Mouse (Mus musculus) gastrocnemius, adult 2 months (tissue): ENCODE results near the gene Fstl1. TPM values are rescaled to one million over a fixed set of nuclear protein-coding genes. Genes with fewer than 3 reads are reported as not detected.

Experiments used
- DNase-seq: peaks from one replicate; pipeline ENCODE4 v3.0.0; 2022
- H3K27ac ChIP-seq: fragments of 200-600 bp; 2 replicates; pipeline ENCODE4 v1.8.1; 2022; ENCODE audit warnings: mild to moderate bottlenecking
- H3K4me3 ChIP-seq: fragments of 200-600 bp; 2 replicates; pipeline ENCODE4 v1.8.1; 2022; ENCODE audit warnings: mild to moderate bottlenecking, moderate library complexity
- CTCF ChIP-seq: fragments of 200-600 bp; IDR thresholded peaks from 2 replicates; pipeline ENCODE4 v1.8.1; 2022; ENCODE audit warnings: antibody characterized with exemption, mild to moderate bottlenecking, moderate library complexity
- intact Hi-C: fragments of 180-260 bp; cut with DNase I; formaldehyde crosslinking; loops from one replicate; pipeline ENCODE4 v1.15.1; 2025
- total RNA-seq, 2 experiments: library from RNA; stranded (reverse); gene quantifications; 2 replicates each; pipeline ENCODE4 v1.2.3; 2021

Gene Fstl1
- total RNA-seq, 2 experiments from 2014 or later: 30.2 to 54.1 TPM

DNA sequence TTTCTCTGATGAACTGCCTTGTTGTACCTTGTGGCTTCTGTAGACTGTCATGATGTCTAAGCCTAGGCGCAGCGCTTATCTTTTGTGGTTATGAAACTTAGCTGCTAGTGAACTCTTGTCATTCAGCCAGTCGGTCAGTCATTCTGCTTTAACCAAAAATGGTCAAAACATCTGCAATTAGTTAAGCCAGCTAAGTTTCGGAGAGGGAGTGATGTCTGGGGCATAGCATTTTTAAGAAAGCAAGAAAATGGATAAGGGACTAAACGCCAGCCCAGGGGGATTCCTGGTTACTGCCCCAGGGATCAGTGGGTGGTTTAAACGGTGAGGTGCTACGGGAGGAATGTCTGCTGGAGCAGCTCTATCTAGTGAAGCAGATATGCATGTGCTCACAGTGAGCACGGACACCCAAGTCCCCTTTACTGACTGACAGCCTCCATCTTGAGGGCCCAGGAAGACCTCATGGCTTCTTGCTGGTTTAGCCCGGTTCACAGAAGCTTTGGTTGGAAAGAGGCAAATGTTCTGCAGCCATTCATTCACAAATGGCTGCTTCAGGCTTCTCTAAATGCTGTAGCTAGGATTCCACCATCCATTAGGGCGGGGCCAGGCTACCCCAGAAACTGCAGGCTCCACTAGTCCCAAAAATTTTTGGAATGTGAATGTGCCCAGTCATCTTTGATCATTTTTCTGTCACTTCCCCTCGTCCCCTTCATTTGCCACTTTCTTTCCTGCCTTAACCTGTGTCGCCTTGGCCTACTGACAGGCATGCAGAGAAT lies 13.5 kb downstream of the Fstl1 start:
- Histone ChIP-seq H3K27ac (peak overlapping the region; percentile 78), H3K4me3 (peak overlapping the region; percentile 33)
- intact Hi-C loops: no loop called here
- DNase-seq: no peak
- TF ChIP-seq CTCF: no peak

GRCm38 (mm10) chr16:37790781-37791175 lies 14.1 kb downstream of the Fstl1 start:
- intact Hi-C loops: no loop called here
- H3K4me3 ChIP-seq: peak overlapping the region; percentile 33
- DNase-seq: peak; percentile 40
- TF ChIP-seq CTCF: no peak
- peak overlapping the region; percentile 78 for H3K27ac ChIP-seq

DNA sequence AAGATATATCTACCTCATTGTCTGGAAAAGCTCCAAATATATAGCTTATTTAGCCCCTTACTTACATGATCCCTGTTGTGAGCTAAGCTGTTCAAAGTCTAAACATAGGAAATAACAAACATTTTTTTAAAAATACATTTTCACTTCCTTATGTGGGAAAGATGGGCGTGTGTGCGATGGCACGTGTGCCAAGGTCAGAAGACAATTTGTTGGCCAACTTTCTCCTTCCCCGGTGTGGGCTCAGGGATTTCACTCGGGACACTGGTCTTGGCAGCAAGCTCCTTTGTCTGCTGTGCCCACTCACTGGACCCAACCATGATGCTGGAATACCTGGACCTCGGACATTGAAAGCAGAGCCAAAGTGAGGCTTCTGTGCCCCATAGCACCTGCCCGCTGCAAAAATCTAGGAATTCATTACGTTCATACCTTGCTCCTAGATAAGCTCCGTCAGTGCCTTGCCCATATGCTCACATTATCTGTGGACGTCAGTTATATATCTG lies 19.0 kb downstream of the Fstl1 start:
- TF ChIP-seq CTCF: no peak
- DNase-seq: no peak
- intact Hi-C loops: no loop called here
- no peak overlapping the region for H3K4me3 ChIP-seq
- no peak overlapping the region for H3K27ac ChIP-seq

DNA sequence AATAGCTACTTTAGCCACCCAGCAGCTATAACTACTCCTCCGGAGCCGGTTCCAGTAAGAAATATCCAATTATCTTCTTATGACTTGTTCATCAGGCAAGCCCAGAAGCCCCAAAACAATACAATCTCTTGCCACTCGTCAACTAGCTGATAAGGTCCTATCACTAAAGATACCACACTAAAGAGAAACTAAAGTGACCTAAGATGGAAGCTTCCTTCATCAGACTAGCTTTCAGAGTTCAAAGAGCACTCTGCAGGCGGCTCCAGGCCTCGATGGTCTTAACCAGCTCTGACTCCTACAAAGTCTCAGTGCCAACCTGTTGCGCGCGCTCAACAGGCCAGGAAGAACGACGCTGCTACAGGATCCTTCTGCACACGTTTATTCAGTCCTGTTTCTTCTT lies 19.6 kb downstream of the Fstl1 start:
- intact Hi-C loops: no loop called here
- no peak overlapping the region for H3K27ac ChIP-seq
- TF ChIP-seq CTCF: no peak
- no peak for DNase-seq
- no peak overlapping the region for H3K4me3 ChIP-seq

DNA sequence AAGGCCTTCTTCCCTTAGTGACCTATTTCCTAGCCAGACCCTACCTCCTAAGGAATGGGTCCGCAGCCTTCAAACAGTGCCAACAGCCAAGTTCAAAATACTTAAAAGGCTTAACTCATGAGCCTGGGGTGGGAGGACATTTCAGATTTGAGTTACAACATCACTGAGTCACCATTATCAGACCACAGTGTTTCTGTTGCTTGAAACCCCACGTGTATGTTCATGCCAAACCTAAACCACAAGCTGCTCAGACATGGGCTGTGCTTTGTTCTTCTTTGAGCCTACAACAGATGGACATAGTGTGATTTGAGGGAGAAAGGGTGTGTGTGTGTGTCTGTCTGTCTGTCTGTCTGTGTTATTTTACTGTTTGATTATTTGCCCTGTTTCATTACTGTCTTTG lies 24.4 kb downstream of the Fstl1 start:
- intact Hi-C loops: no loop called here
- H3K27ac ChIP-seq: no peak overlapping the region; the same call in 1 of the 2 replicates
- TF ChIP-seq CTCF: no peak
- H3K4me3 ChIP-seq: no peak overlapping the region
- no peak for DNase-seq

DNA sequence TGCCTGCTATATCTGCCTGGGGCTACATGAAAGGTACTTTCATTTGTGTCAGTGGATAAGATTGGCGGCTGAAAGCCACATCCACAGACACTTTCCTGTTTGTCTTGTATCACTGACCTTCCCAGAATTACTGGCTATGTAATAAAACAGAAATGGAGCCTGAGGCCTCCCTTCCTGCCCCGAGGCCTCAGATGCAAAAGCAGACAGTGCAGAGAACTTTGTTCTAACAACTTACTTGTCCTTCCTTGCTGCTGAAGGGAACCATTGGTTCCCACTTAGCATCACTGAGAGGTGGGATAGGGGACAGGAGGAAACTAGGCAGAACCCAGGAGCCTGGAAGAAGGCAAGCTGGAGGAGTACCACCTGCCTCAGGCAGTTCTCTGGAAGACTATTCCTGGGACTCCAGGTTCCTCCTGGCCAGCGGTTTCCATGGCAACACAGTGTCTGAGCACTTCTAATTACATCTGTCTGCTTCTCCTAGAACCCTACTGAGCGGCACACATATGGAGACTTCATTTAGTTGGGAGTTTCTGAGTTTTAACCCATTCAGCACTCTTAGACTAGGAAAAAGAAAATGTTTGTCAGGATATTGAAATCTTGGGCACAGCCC lies 26.1 kb downstream of the Fstl1 start:
- no peak for TF ChIP-seq CTCF
- H3K27ac ChIP-seq: peak overlapping the region; percentile 31
- H3K4me3 ChIP-seq: no peak overlapping the region
- DNase-seq: no peak
- intact Hi-C loops: no loop called here

- intact Hi-C loops: no loop called here
- no peak overlapping the region for H3K4me3 ChIP-seq
- DNase-seq: no peak
- no peak overlapping the region for H3K27ac ChIP-seq
- no peak for TF ChIP-seq CTCF
Observed at GRCm38 (mm10) chr16:37803387-37803950, 26.8 kb downstream of the Fstl1 start.

DNA sequence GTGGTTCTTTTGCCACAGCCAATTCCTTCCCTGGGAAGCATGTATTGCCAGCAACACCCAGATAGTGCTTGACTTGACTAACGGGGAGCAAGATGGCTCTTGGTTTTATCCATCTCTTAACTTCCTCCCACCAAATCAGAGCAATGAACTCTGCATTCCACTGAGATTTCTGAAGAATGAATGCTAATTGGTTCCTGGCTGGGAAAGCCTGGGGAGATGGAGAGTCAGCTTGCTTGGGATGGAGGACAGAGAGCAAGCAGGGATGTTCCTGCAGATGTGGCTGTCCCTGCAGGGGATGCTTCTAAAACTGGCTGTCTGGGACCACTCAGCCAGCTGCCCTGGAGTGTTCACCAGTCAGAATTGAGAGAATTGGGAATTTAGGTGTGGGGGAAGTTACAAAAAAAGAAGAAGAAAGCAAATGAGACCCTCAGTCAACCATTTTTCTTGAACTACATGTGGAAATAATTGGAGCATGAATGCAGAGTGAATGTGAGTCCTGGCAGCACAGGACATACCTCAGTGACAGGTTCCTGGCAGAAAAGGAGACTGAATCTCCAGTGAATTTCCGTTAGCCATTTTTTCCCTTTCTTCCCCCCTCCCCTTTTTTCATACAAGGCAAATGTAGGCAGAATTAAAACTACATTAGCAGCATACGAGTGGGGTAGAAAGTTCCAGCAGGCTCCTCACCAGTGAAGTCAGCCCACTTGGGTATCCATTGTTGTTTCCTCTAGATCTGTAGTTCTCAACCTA lies 29.2 kb downstream of the Fstl1 start:
- no peak for TF ChIP-seq CTCF
- intact Hi-C loops: no loop called here
- no peak overlapping the region; the same call in 1 of the 2 replicates for H3K27ac ChIP-seq

GRCm38 (mm10) chr16:37807269-37807668 lies 30.6 kb downstream of the Fstl1 start:
- peak; percentile 72 for DNase-seq
- Histone ChIP-seq H3K4me3 (no peak overlapping the region), H3K27ac (peak overlapping the region; percentile 35; the same call in 1 of the 2 replicates)
- intact Hi-C loops: no loop called here
- no peak for TF ChIP-seq CTCF

More for the DNA sequence above, 29.2 kb downstream of the Fstl1 start:
- no peak for DNase-seq
- H3K4me3 ChIP-seq: no peak overlapping the region

DNA sequence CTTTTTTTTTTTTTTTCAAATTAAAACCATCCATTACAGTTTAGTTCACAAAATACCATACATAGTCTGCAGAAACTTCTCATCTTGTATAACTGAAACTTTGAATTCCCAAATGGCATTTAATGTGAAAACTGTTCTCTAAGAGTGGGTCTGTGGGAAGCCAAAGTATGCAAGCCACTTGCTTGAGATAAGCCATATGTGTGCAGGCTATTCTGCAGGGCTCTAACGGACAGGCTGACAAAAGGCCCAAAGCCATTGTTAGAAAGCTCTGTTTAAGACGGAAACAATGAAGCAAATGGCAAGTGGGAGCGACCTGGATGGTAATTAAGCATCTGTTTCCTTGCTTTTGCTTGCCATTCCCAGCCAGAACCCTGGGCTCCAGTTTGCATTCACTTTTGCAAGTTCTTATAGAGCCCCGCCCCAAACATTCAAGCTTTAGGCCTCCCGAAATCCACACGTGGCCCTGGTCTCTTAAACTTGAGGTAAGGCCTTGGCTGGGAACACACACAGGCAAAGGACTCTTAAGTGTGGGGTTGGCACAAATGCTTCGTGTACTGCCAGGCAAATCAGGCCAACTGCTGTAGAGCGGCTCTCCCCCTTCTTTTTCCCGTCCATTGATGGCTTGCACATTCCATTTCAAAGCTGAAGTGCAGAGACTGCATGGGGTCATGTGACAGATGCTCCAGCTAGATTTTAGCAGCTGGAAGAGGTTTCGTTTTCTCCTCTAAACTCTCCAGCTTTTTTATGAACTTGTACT lies 32.4 kb downstream of the Fstl1 start:
- Histone ChIP-seq H3K4me3 (peak overlapping the region; percentile 11), H3K27ac (peak overlapping the region; percentile 70)
- peak; percentile 44 for DNase-seq
- TF ChIP-seq CTCF: no peak
- intact Hi-C loops: no loop called here

GRCm38 (mm10) chr16:37809623-37809992 lies 32.9 kb downstream of the Fstl1 start:
- peak; percentile 35 for DNase-seq
- no peak for TF ChIP-seq CTCF
- H3K4me3 ChIP-seq: peak overlapping the region; percentile 11
- intact Hi-C loops: no loop called here
- H3K27ac ChIP-seq: peak overlapping the region; percentile 70

DNA sequence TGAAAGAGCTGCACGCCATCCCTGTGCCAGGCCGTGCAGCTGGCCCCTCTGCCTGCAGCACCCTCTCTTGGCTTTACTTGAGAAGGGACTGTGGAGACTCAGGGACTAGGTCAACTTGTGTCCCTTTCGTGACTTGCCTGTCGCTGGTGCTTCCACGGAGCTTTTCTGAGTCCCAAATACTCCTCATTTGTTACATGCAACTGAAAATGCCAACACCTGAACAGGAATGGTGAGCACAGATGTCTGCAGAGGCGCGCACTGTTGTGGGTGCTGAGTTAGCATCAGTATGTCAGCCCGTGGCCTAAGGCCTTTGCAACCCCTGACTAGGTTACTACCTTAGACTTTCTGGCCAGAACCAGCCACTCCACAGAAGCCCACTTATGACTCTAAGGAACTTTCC lies 35.2 kb downstream of the Fstl1 start:
- no peak for DNase-seq
- Histone ChIP-seq H3K4me3 (no peak overlapping the region), H3K27ac (peak overlapping the region; percentile 75)
- intact Hi-C loops: loop anchor here (5.0 kb wide), 2 partner anchors 125 to 135 kb away; no protein-coding TSS in a partner anchor
- TF ChIP-seq CTCF: no peak
